In genomic region chr3:121710894-121711531, GRCm38 (mm10) we compare ENCODE assay signal across 28 mouse cellular contexts. TPM values are rescaled to one million over a fixed set of nuclear protein-coding genes. Genes with fewer than 3 reads are reported as not detected.
A peak's percentile ranks its signal among the peaks of the same experiment; 100 is the strongest.
DNase-seq lines count a peak whose midpoint lies in the region; ATAC-seq and TF ChIP-seq lines count a peak whose summit lies in the region.
"Had no signal": no experiment of that assay in that cellular context is flagged by ENCODE, and none has a peak within 500 bp of the region (broad histone marks: within the 10 kb centered on the region; RNA-seq: fewer than 3 reads in every experiment).

No protein-coding gene starts in this region.

- H3K4me1 ChIP-seq in heart, embryonic 11.5 days (ENCODE audit: control insufficient read depth, insufficient read depth, low read length) = peaks cover 23% of the 10 kb centered on the region
- H3K4me1 ChIP-seq in stomach, postnatal 0 days (replicated peaks; ENCODE audit: control insufficient read depth, insufficient read depth) = 0 out of 2 replicates have a peak, but pooled peaks cover 5% of the 10 kb centered on the region
- H3K4me1 ChIP-seq in midbrain, postnatal 0 days (ENCODE audit: insufficient read depth, low read length) = peaks cover 3% of the 10 kb centered on the region; the same call in 1 of the 2 replicates

- ATAC-seq in frontal cortex, adult (ENCODE audit: low TSS enrichment) = peak; percentile 80
- no peak for ATAC-seq in heart, embryonic 11.5 days (replicated peaks; ENCODE audit: insufficient number of reproducible peaks, low FRiP score, low TSS enrichment)
- ATAC-seq in stomach, postnatal 0 days (ENCODE audit: low FRiP score, low TSS enrichment) = no peak
- ATAC-seq in midbrain, postnatal 0 days (ENCODE audit: low FRiP score) = no peak
- ATAC-seq: activated CD4-positive, CD25-positive, alpha-beta regulatory T cell, adult 4 months; forebrain, embryonic 13.5 days; forebrain, postnatal 0 days; hindbrain, embryonic 16.5 days had no signal

- no peaks in the 10 kb centered on the region for H3K36me3 ChIP-seq in heart, embryonic 11.5 days (ENCODE audit: control insufficient read depth, insufficient read depth, low read length)
- H3K36me3 ChIP-seq in stomach, postnatal 0 days (ENCODE audit: control insufficient read depth, insufficient read depth, low read length) = no peaks in the 10 kb centered on the region
- no peaks in the 10 kb centered on the region for H3K36me3 ChIP-seq in midbrain, postnatal 0 days (ENCODE audit: insufficient read depth, low read length)
- H3K36me3 ChIP-seq: embryonic facial prominence, embryonic 13.5 days; heart, embryonic 12.5 days had no signal

- 78% methylated on average over 7 of the region's 7 CpGs for WGBS in heart, embryonic 11.5 days (ENCODE audit: insufficient replicate concordance)
- WGBS in stomach, postnatal 0 days = 80% methylated on average over 7 of the region's 7 CpGs
- WGBS in midbrain, postnatal 0 days = 88% methylated on average over 7 of the region's 7 CpGs

- intact Hi-C loops in heart, postnatal 14 days (cut with DNase I) = no loop called here

- H3K4me3 ChIP-seq in heart, embryonic 11.5 days (ENCODE audit: low read depth, low read length) = no peak overlapping the region
- H3K4me3 ChIP-seq in stomach, postnatal 0 days (ENCODE audit: low read depth, low read length) = no peak overlapping the region
- H3K4me3 ChIP-seq in midbrain, postnatal 0 days (ENCODE audit: low read depth, low read length) = no peak overlapping the region
- H3K4me3 ChIP-seq: embryonic facial prominence, embryonic 13.5 days; forebrain, embryonic 13.5 days; heart, embryonic 12.5 days had no signal

- H3K9ac ChIP-seq in heart, embryonic 11.5 days (ENCODE audit: low read depth, low read length) = no peak overlapping the region
- H3K9ac ChIP-seq in stomach, postnatal 0 days (ENCODE audit: low read length) = no peak overlapping the region
- no peak overlapping the region for H3K9ac ChIP-seq in midbrain, postnatal 0 days (replicated peaks; ENCODE audit: low read length, poor library complexity, severe bottlenecking)
- H3K9ac ChIP-seq: embryonic facial prominence, embryonic 13.5 days; forebrain, embryonic 13.5 days; forebrain, postnatal 0 days; heart, embryonic 12.5 days had no signal

- no peak overlapping the region for H3K4me2 ChIP-seq in heart, embryonic 11.5 days
- H3K4me2 ChIP-seq in stomach, postnatal 0 days (replicated peaks; ENCODE audit: low read depth) = no peak overlapping the region
- H3K4me2 ChIP-seq in midbrain, postnatal 0 days (ENCODE audit: low read depth, low read length, poor library complexity, severe bottlenecking) = no peak overlapping the region
- H3K4me2 ChIP-seq: embryonic facial prominence, embryonic 13.5 days; forebrain, embryonic 13.5 days; heart, embryonic 12.5 days had no signal

- H3K9me3 ChIP-seq in heart, embryonic 11.5 days (replicated peaks; ENCODE audit: control insufficient read depth, low read length) = no peaks in the 10 kb centered on the region
- no peaks in the 10 kb centered on the region for H3K9me3 ChIP-seq in stomach, postnatal 0 days (ENCODE audit: control insufficient read depth, low read length)
- H3K9me3 ChIP-seq in midbrain, postnatal 0 days (ENCODE audit: low read length) = no peaks in the 10 kb centered on the region
- H3K9me3 ChIP-seq: embryonic facial prominence, embryonic 13.5 days; forebrain, embryonic 13.5 days; heart, embryonic 12.5 days had no signal

- 0 out of 2 replicates have a peak, but pooled peaks have one; percentile 26 for TF ChIP-seq CTCF in stomach, postnatal 0 days (IDR thresholded peaks at IDR 0.05; ENCODE audit: low read depth)
- TF ChIP-seq CTCF in midbrain, postnatal 0 days (IDR thresholded peaks at IDR 0.05) = no peak

- no peak for TF ChIP-seq EP300 in stomach, postnatal 0 days (optimal IDR thresholded peaks at IDR 0.05)

- H3K27me3 ChIP-seq in heart, embryonic 11.5 days (ENCODE audit: control insufficient read depth, insufficient read depth, low read length) = no peaks in the 10 kb centered on the region
- H3K27me3 ChIP-seq in stomach, postnatal 0 days (ENCODE audit: control insufficient read depth, insufficient read depth, low read length) = no peaks in the 10 kb centered on the region
- no peaks in the 10 kb centered on the region for H3K27me3 ChIP-seq in midbrain, postnatal 0 days (ENCODE audit: insufficient read depth, low read length)
- H3K27me3 ChIP-seq: embryonic facial prominence, embryonic 13.5 days; forebrain, embryonic 13.5 days; heart, embryonic 12.5 days; Patski had no signal

- H3K27ac ChIP-seq in heart, embryonic 11.5 days (ENCODE audit: low read depth, low read length) = 0 out of 2 replicates have a peak overlapping the region, but pooled peaks have one; percentile 62
- 0 out of 2 replicates have a peak overlapping the region, but pooled peaks have one; percentile 35 for H3K27ac ChIP-seq in stomach, postnatal 0 days (replicated peaks)
- H3K27ac ChIP-seq in midbrain, postnatal 0 days (ENCODE audit: low read depth, low read length) = no peak overlapping the region
- H3K27ac ChIP-seq: embryonic facial prominence, embryonic 13.5 days; forebrain, embryonic 13.5 days had no signal

- DNase-seq in frontal cortex, adult 2 months (ENCODE audit: extremely low spot score in 1 of 2, low spot score in 1 of 2) = no peak
- DNase-seq in heart, postnatal 14 days = no peak
- DNase-seq in 3T3-L1 (ENCODE audit: low read depth, low spot score) = peak; percentile 52
- DNase-seq in stomach, postnatal 0 days (ENCODE audit: low spot score) = no peak
- no peak for DNase-seq in midbrain, postnatal 0 days (ENCODE audit: low spot score)
- DNase-seq: adrenal gland, postnatal 14 days; cerebellum, adult 18-20 months; cerebellum, adult 9-11 months; cerebellum, postnatal 36 days; forebrain, postnatal 0 days; gastrocnemius, postnatal 10 days; kidney, adult 11 months had no signal

RNA-seq across cellular contexts. Expression of gene F3, which starts 12.3 kb away (rescaled TPM):
- 62.8 and 76.8 TPM in 2 replicates for polyA plus RNA-seq in frontal cortex, adult 2 months (2012; rRNA removed)
- polyA plus RNA-seq in heart, embryonic 11.5 days (2014; fragmentation: Nextera tagmentation; extraction: Ambion mirVana) = 7.8 and 9.7 TPM in 2 replicates
- 10 to 100 TPM; 16.8 to 19.5 TPM for total RNA-seq in heart, postnatal 14 days (2021)
- 26.8 and 29.2 TPM in 2 replicates for polyA plus RNA-seq in stomach, postnatal 0 days (2015; fragmentation: Nextera tagmentation; extraction: Ambion mirVana)
- total RNA-seq in midbrain, postnatal 0 days (2014; rRNA removed) = 12.6 and 15.6 TPM in 2 replicates
- 16.5 and 16.7 TPM in 2 replicates for polyA plus RNA-seq in midbrain, postnatal 0 days (2015; fragmentation: Nextera tagmentation; extraction: Ambion mirVana)
- total RNA-seq: MEL had no signal
- polyA plus RNA-seq: activated CD4-positive, CD25-positive, alpha-beta regulatory T cell, adult 4 months had no signal

RNA-seq across cellular contexts. Expression of gene 4930432M17Rik, which starts 40.5 kb away (rescaled TPM):
- not detected in 2 replicates for polyA plus RNA-seq in frontal cortex, adult 2 months (2012; rRNA removed)
- not detected in 2 replicates for polyA plus RNA-seq in heart, embryonic 11.5 days (2014; fragmentation: Nextera tagmentation; extraction: Ambion mirVana)
- not detected for total RNA-seq in heart, postnatal 14 days (2021)
- polyA plus RNA-seq in stomach, postnatal 0 days (2015; fragmentation: Nextera tagmentation; extraction: Ambion mirVana) = not detected in 2 replicates
- not detected in 2 replicates for total RNA-seq in midbrain, postnatal 0 days (2014; rRNA removed)
- not detected in 2 replicates for polyA plus RNA-seq in midbrain, postnatal 0 days (2015; fragmentation: Nextera tagmentation; extraction: Ambion mirVana)
- total RNA-seq: adrenal gland, adult 18-20 months; adrenal gland, postnatal 14 days; forebrain, postnatal 0 days; gastrocnemius, postnatal 10 days; heart, postnatal 25 days; MEL had no signal
- polyA plus RNA-seq: activated CD4-positive, CD25-positive, alpha-beta regulatory T cell, adult 4 months; C2C12; embryonic facial prominence, embryonic 13.5 days; forebrain, embryonic 13.5 days; forebrain, postnatal 0 days; gonadal fat pad, adult 2 months; heart, embryonic 12.5 days; hindbrain, embryonic 11.5 days; hindbrain, embryonic 16.5 days; intestine, embryonic 14.5 days; kidney, embryonic 14.5 days; Patski had no signal
